Mouse (Mus musculus) embryonic fibroblast, embryonic 13.5 days (primary cell): ENCODE data around the gene Tsc2.

Source experiments
- CTCF ChIP-seq: IDR thresholded peaks from 2 replicates; pipeline ENCODE4 v1.5.1; 2011; ENCODE audit warnings: mild to moderate bottlenecking, control low read depth, low read length, moderate library complexity, borderline replicate concordance; ENCODE audit not compliant: insufficient read depth
- POLR2A ChIP-seq: IDR thresholded peaks from 2 replicates; pipeline ENCODE4 v1.6.1; 2011; ENCODE audit warnings: low read depth, mild to moderate bottlenecking, control low read depth, low read length, moderate library complexity

- TF ChIP-seq CTCF (no peak), POLR2A (no peak)
Measured at GRCm38 (mm10) chr17:24650766-24651165, 18.3 kb upstream of the Tsc2 start.
